Mouse (Mus musculus) adrenal gland, postnatal 25 days (tissue): ENCODE measurements around the gene Gm20594. TPM values are rescaled to one million over a fixed set of nuclear protein-coding genes. Genes with fewer than 3 reads are reported as not detected.

ENCODE experiments used
- DNase-seq: peaks from one replicate; pipeline ENCODE4 v3.0.0; 2021; ENCODE audit warnings: mixed read lengths
- long read RNA-seq: library from polyadenylated mRNA; stranded (forward); transcript quantifications from one replicate; pipeline ENCODE4 v2.0.0, GENCODE M21; 2021
- total RNA-seq: library from RNA; stranded (reverse); gene quantifications from 2 replicates; pipeline ENCODE4 v1.2.3, GENCODE M21; 2021

The Gm20594 gene
- total RNA-seq, result not detected in 2 replicates
- long read RNA-seq, result 0 reads

DNA sequence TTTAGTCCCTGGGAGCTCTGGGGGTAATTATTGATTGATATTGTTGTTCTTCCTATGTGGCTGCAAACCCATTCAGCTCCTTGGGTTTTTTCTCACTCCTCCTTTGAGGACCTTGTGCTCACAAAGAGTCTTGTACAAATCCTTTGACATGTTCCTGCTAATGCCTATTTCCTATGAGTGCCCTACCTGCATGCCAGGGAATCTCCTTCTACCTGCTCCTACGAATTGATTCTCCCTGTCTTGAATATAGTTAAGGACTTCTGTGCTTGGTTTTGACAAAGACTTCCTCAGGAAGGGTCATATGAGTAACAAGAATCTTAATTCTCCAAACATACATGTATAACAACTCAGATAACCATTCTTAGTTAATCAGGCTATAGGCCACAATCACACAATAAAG lies at the start of gene Gm20594:
TSS of gene Gm20594 (plus strand) at position 301 of the 400 bp plus-strand sequence.
- no peak for DNase-seq

DNA sequence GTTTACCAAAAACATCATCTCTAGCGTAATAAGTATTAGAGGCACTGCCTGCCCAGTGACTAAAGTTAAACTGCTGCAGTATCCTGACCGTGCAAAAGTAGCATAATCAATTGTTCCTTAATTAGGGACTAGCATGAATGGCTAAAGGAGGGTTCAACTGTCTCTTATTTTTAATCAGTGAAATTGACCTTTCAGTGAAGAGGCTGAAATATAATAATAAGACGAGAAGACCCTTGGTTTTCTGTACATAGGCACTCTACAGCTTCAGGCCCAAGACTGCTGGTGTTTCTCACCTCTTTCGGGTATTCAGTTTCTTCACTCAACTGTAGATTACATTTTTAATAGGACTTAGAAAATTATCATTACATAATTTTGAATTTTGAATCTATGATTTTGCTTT lies 398 bp downstream of the Gm20594 start:
- DNase-seq, result no peak

DNA sequence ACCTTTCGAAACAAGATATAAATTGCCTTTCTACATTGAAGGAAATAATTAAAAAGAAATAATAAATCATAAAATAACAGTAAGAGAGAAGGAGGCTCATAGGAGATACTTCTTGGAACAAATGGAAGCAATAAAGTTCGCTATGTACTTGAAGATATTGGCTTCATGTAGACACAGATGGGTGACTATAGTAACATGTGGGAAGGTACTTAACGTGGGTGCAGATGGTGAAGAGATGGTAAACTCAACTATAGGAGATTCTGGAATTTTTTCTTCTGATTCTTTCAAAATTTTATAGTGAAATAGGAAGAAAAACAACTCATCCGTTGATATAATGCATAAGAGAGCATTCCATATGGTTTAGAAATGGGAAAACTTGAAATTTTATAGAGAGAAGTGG lies 16.1 kb downstream of the Gm20594 start:
- no peak for DNase-seq

DNA sequence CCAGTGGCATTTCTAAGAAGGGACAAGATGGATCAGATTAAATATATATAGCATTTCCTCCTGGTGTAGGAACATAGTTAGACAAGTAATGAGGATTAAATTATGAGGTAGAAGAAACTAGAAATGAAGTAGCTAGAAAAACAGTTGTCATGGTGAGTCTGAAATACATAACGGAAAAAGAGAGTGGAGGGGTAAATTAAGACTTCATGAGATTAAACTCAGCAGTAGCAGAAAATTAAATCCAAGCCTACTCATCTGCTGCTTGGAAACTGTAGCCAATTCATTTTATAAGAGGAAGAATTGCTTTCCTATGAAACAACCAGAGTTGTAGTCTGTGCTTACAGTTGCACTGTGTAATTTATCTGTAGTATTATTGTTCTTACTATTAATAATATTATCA lies 29.1 kb downstream of the Gm20594 start:
- DNase-seq, result no peak

Other genes with a start within 250 kb of the Gm20594 start
- 2.5 and 3.4 TPM in 2 replicates for gene Lrrtm4, start 201.0 kb downstream of the Gm20594 start, total RNA-seq